Mouse (Mus musculus): ENCODE measurements at regions not wholly inside any gene's neighbourhood (a gene's known extent, or its start where the extent isn't known, plus 50 kb on each side); places are given as distances from the start of the nearest gene placed in this dataset.
A peak's percentile ranks its signal among the peaks of the same experiment; 100 is the strongest.

- DNase-seq, result no peak
Observed at GRCm38 (mm10) chr9:61815995-61816394, 98.3 kb downstream of the Rplp1 start.

GRCm38 (mm10) chr9:61813291-61813690 lies 101.1 kb downstream of the Rplp1 start:
- no peak for DNase-seq

- DNase-seq, result peak in 1 of 2 experiments; percentile 37
Observed at GRCm38 (mm10) chr9:61812315-61812714, 102.0 kb downstream of the Rplp1 start.

- no peak for DNase-seq
Observed at GRCm38 (mm10) chr9:61810456-61810855, 103.9 kb downstream of the Rplp1 start.

- DNase-seq, result peak; percentile 78 to 87
Observed at GRCm38 (mm10) chr9:61808351-61809225, 105.8 kb downstream of the Rplp1 start.

GRCm38 (mm10) chr9:61805971-61806370 lies 108.4 kb downstream of the Rplp1 start:
- DNase-seq, result peak in 1 of 2 experiments; percentile 11

- no peak for DNase-seq
Observed at GRCm38 (mm10) chr9:61803555-61803954, 110.8 kb downstream of the Rplp1 start.

- DNase-seq, result no peak
Observed at GRCm38 (mm10) chr9:61802694-61803093, 111.6 kb downstream of the Rplp1 start.

GRCm38 (mm10) chr9:61799535-61799934 lies 114.8 kb downstream of the Rplp1 start:
- DNase-seq, result no peak

GRCm38 (mm10) chr9:61795910-61796309 lies 118.4 kb downstream of the Rplp1 start:
- DNase-seq, result no peak

- no peak for DNase-seq
Observed at GRCm38 (mm10) chr9:61791435-61792064, 122.8 kb downstream of the Rplp1 start.

GRCm38 (mm10) chr9:61790849-61791248 lies 123.5 kb downstream of the Rplp1 start:
- DNase-seq, result no peak

GRCm38 (mm10) chr9:61789066-61789897 lies 125.1 kb downstream of the Rplp1 start:
- DNase-seq, result peak; percentile 60 to 67

GRCm38 (mm10) chr9:61781469-61781868 lies 132.9 kb downstream of the Rplp1 start:
- DNase-seq, result no peak

- DNase-seq, result no peak
Observed at GRCm38 (mm10) chr9:61780186-61780939, 134.0 kb downstream of the Rplp1 start.

GRCm38 (mm10) chr9:61779165-61779564 lies 135.2 kb downstream of the Rplp1 start:
- no peak for DNase-seq

GRCm38 (mm10) chr9:61776446-61776845 lies 137.9 kb downstream of the Rplp1 start:
- DNase-seq, result no peak

GRCm38 (mm10) chr9:61770207-61770955 lies 144.0 kb downstream of the Rplp1 start:
- DNase-seq, result no peak

GRCm38 (mm10) chr9:61766187-61766586 lies 148.2 kb downstream of the Rplp1 start:
- no peak for DNase-seq

- DNase-seq, result no peak
Observed at GRCm38 (mm10) chr9:61765366-61765765, 149.0 kb downstream of the Rplp1 start.

- no peak for DNase-seq
Observed at GRCm38 (mm10) chr9:61757806-61758205, 156.5 kb downstream of the Rplp1 start.

Measured in lung, adult 18-20 months (tissue).